25 mouse cellular contexts compared by ENCODE assay signal in the genomic region with DNA sequence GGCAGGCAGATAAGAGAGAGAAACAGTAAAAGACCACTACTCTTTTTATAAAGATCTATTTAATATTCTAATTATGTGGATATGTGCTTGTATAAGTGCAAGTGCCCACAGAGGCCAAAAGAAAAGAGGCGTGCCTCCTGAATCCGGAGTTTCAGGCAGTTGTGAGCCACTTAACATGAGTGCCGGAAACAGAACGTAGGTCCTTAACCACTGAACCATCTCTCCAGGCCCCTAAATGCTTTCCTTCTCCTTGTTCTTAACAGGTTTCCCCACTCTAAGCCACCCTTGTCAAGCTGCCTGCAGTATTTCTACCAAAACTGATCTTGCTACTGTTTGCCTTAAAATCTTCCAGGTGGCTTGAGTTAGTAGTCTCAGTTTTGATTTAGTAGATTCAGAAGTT.
DNase-seq lines count a peak whose midpoint lies in the region; ATAC-seq lines count a peak whose summit lies in the region.
"Had no signal": no experiment of that assay in that cellular context is flagged by ENCODE, and none has a peak within 500 bp of the region (broad histone marks: within the 10 kb centered on the region; RNA-seq: fewer than 3 reads in every experiment).

No protein-coding gene starts in this region.

- H3K4me3 ChIP-seq in heart, embryonic 12.5 days, result no peak overlapping the region
- H3K4me3 ChIP-seq in lung, embryonic 15.5 days, result no peak overlapping the region
- H3K4me3 ChIP-seq in midbrain, embryonic 11.5 days (ENCODE audit: low read depth, low read length), result no peak overlapping the region
- H3K4me3 ChIP-seq in midbrain, embryonic 10.5 days, result no peak overlapping the region
- H3K4me3 ChIP-seq: forebrain, embryonic 10.5 days; forebrain, embryonic 13.5 days; hindbrain, embryonic 10.5 days; hindbrain, embryonic 13.5 days; intestine, embryonic 15.5 days had no signal

- no peak overlapping the region for H3K9ac ChIP-seq in heart, embryonic 12.5 days
- no peak overlapping the region for H3K9ac ChIP-seq in lung, embryonic 15.5 days
- no peak overlapping the region for H3K9ac ChIP-seq in midbrain, embryonic 11.5 days (ENCODE audit: low read length)
- H3K9ac ChIP-seq: forebrain, embryonic 13.5 days; hindbrain, embryonic 13.5 days; intestine, embryonic 15.5 days had no signal

- no peak for DNase-seq in heart, postnatal 25 days (ENCODE audit: low spot score)
- DNase-seq in lung, postnatal 14 days, result no peak
- DNase-seq in midbrain, embryonic 11.5 days (ENCODE audit: low spot score, missing footprints), result peak; percentile 39
- DNase-seq in midbrain, embryonic 10.5 days (ENCODE audit: low spot score), result no peak
- peak; percentile 30 for DNase-seq in lung, postnatal 10 days
- no peak for DNase-seq in adrenal gland, postnatal 14 days
- DNase-seq: adrenal gland, adult 2 months; adrenal gland, postnatal 25 days; B cell, adult 2 months; cerebellum, adult 11-12 months; cerebellum, adult 8-10 months; cerebellum, postnatal 10 days; cerebellum, postnatal 36 days; gastrocnemius, postnatal 10 days; gastrocnemius, postnatal 36 days; heart, postnatal 10 days had no signal

- intact Hi-C loops in heart, postnatal 25 days (cut with DNase I), result no loop called here

- peak overlapping the region; percentile 99; the same call in 1 of the 2 replicates for H3K27ac ChIP-seq in heart, embryonic 12.5 days (ENCODE audit: poor library complexity, severe bottlenecking)
- H3K27ac ChIP-seq in lung, embryonic 15.5 days, result 0 out of 2 replicates have a peak overlapping the region, but pooled peaks have one; percentile 19
- H3K27ac ChIP-seq in midbrain, embryonic 11.5 days (ENCODE audit: low read depth, low read length), result no peak overlapping the region
- no peak overlapping the region for H3K27ac ChIP-seq in midbrain, embryonic 10.5 days (replicated peaks)
- H3K27ac ChIP-seq: forebrain, embryonic 10.5 days; forebrain, embryonic 13.5 days; hindbrain, embryonic 10.5 days; hindbrain, embryonic 13.5 days; intestine, embryonic 15.5 days had no signal

- 0 out of 2 replicates have a peak, but pooled peaks cover 6% of the 10 kb centered on the region for H3K36me3 ChIP-seq in heart, embryonic 12.5 days
- H3K36me3 ChIP-seq in lung, embryonic 15.5 days, result no peaks in the 10 kb centered on the region
- H3K36me3 ChIP-seq in midbrain, embryonic 11.5 days (ENCODE audit: control insufficient read depth, insufficient read depth, low read length), result no peaks in the 10 kb centered on the region
- H3K36me3 ChIP-seq in midbrain, embryonic 10.5 days, result no peaks in the 10 kb centered on the region
- H3K36me3 ChIP-seq: forebrain, embryonic 10.5 days; hindbrain, embryonic 10.5 days; hindbrain, embryonic 13.5 days; intestine, embryonic 15.5 days had no signal

- H3K27me3 ChIP-seq in heart, embryonic 12.5 days (replicated peaks), result no peaks in the 10 kb centered on the region
- no peaks in the 10 kb centered on the region for H3K27me3 ChIP-seq in lung, embryonic 15.5 days
- H3K27me3 ChIP-seq in midbrain, embryonic 11.5 days (ENCODE audit: control insufficient read depth, insufficient read depth, low read length), result no peaks in the 10 kb centered on the region
- no peaks in the 10 kb centered on the region for H3K27me3 ChIP-seq in midbrain, embryonic 10.5 days (ENCODE audit: low read depth, poor library complexity, severe bottlenecking)
- H3K27me3 ChIP-seq: forebrain, embryonic 13.5 days; hindbrain, embryonic 13.5 days; intestine, embryonic 15.5 days had no signal

- 89% methylated on average over 4 of the region's 4 CpGs for WGBS in heart, embryonic 12.5 days
- 74% methylated on average over 4 of the region's 4 CpGs for WGBS in lung, embryonic 15.5 days
- WGBS in midbrain, embryonic 11.5 days, result 100% methylated on average over 4 of the region's 4 CpGs
- WGBS in midbrain, embryonic 10.5 days, result 96% methylated on average over 4 of the region's 4 CpGs

- H3K9me3 ChIP-seq in heart, embryonic 12.5 days (replicated peaks), result no peaks in the 10 kb centered on the region
- H3K9me3 ChIP-seq in lung, embryonic 15.5 days, result no peaks in the 10 kb centered on the region
- no peaks in the 10 kb centered on the region for H3K9me3 ChIP-seq in midbrain, embryonic 11.5 days (ENCODE audit: control insufficient read depth, low read length)
- H3K9me3 ChIP-seq in midbrain, embryonic 10.5 days (replicated peaks), result no peaks in the 10 kb centered on the region
- H3K9me3 ChIP-seq: forebrain, embryonic 10.5 days; forebrain, embryonic 13.5 days; hindbrain, embryonic 10.5 days; hindbrain, embryonic 13.5 days; intestine, embryonic 15.5 days had no signal

- no peak overlapping the region for H3K4me2 ChIP-seq in heart, embryonic 12.5 days
- no peak overlapping the region for H3K4me2 ChIP-seq in lung, embryonic 15.5 days
- H3K4me2 ChIP-seq in midbrain, embryonic 11.5 days, result no peak overlapping the region
- H3K4me2 ChIP-seq: forebrain, embryonic 13.5 days; hindbrain, embryonic 13.5 days; intestine, embryonic 15.5 days had no signal

- H3K4me1 ChIP-seq in heart, embryonic 12.5 days (replicated peaks), result peaks cover 53% of the 10 kb centered on the region
- peaks cover 38% of the 10 kb centered on the region for H3K4me1 ChIP-seq in lung, embryonic 15.5 days
- peaks cover 8% of the 10 kb centered on the region for H3K4me1 ChIP-seq in midbrain, embryonic 11.5 days (ENCODE audit: control insufficient read depth, insufficient read depth, low read length)
- peaks cover 21% of the 10 kb centered on the region for H3K4me1 ChIP-seq in midbrain, embryonic 10.5 days

- ATAC-seq in heart, embryonic 12.5 days (ENCODE audit: insufficient number of reproducible peaks, low FRiP score), result no peak
- no peak for ATAC-seq in lung, embryonic 15.5 days (ENCODE audit: borderline replicate concordance, extremely low read depth, low FRiP score, low TSS enrichment)
- ATAC-seq in midbrain, embryonic 11.5 days (ENCODE audit: low FRiP score), result no peak
- ATAC-seq: forebrain, embryonic 13.5 days; forebrain, embryonic 16.5 days; hindbrain, embryonic 16.5 days; intestine, embryonic 15.5 days had no signal

Comparison
In these comparisons a context has a peak if more than half of its experiments do, and no peak if none do; other contexts are left out.
1. DNase-seq: peak in midbrain, embryonic 11.5 days (single experiment) and lung, postnatal 10 days (single experiment); none in heart, postnatal 25 days (single experiment), lung, postnatal 14 days (single experiment), midbrain, embryonic 10.5 days (single experiment) and adrenal gland, postnatal 14 days (single experiment).
2. H3K27ac ChIP-seq: peak in heart, embryonic 12.5 days (single experiment) and lung, embryonic 15.5 days (single experiment); none in midbrain, embryonic 11.5 days (single experiment) and midbrain, embryonic 10.5 days (single experiment).